Mouse (Mus musculus): ENCODE measurements around the gene Tor1aip1. TPM values are rescaled to one million over a fixed set of nuclear protein-coding genes. Genes with fewer than 3 reads are reported as not detected.

Tor1aip1 gene
- polyA plus RNA-seq, 1 experiment, result 29.0 TPM

DNA sequence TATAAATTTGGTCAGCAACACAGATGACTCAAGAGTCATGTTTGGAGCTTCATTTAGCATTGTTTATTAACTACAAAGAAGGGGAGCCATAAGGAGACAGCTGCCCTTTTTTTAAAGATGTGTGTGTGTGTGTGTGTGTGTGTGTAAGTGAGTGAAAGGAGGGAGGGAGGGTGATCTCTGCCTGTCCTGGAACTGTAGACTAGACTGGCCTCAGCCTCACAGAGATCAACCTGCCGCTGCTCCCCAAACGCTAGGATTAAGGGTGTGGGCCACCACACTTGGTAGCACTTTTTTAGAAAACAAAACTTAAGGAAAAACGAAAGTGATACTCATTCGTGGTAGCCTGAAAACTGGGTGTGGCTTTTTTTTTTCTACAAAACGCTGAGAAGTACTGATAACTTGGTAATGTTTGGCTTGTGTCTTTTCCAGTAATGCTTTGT is 884 bp upstream of the Tor1aip1 start:
- peaks cover 16% of the 10 kb centered on the region for H3K36me3 ChIP-seq (ENCODE audit: control insufficient read depth, insufficient read depth, low read length)
- H3K4me1 ChIP-seq (replicated peaks; ENCODE audit: control insufficient read depth, insufficient read depth, low read length), result peaks cover 4% of the 10 kb centered on the region
- no peaks in the 10 kb centered on the region for H3K27me3 ChIP-seq (ENCODE audit: control insufficient read depth, insufficient read depth, low read length)
- 0 out of 2 replicates have a peak, but pooled peaks have one; percentile 19 for TF ChIP-seq POLR2A (IDR thresholded peaks at IDR 0.05; ENCODE audit: control insufficient read depth, extremely low read depth, insufficient read depth, low read length, poor library complexity)
- no peak for TF ChIP-seq CTCF (IDR thresholded peaks at IDR 0.05; ENCODE audit: borderline replicate concordance, control insufficient read depth, extremely low read depth, insufficient read depth, low read length, poor library complexity)
- 0% methylated on average over 5 of the region's 5 CpGs for WGBS
- peak; percentile 36 for DNase-seq
- peak overlapping the region; percentile 32 for H3K4me3 ChIP-seq (ENCODE audit: control insufficient read depth, insufficient read depth, low read length)
- peak overlapping the region; percentile 86 for H3K27ac ChIP-seq (ENCODE audit: control insufficient read depth, insufficient read depth, low read length)

DNA sequence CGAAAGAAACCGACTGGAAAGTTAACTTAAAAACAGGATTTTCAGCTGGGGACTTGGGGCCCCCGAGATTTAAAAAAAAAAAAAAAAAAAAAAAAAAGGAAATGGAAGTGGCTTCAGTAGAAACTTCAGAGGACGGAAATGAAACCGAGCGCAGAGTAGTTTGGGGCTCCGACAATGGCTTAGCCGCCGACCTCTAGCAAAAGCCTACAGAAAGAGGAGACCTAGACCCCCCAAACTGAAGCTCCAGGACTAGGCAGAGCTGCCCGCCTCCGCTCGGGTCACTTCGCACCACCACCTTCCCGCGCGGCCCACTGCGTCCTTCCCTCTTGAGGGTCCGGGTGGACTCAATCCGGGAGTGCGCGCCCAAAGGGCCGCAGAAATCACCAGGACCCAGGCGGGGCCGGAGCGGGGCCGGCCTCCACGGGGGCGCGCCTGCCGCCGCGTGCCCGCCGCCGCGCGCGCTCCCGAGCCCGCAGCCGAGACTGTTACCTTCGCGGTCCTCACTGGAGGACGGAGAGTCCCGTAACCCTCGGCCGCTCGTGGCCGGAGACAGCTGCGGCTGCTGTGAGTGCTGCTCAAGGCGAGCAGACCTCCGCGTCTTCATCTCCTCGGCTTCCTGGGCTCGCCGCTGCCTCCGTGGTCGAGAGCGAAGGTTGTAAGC is 881 bp downstream of the Tor1aip1 start, which contains the start of gene Tor1aip2:
Gene Tor1aip2, plus strand, starts transcription at position 135 of the 661 bp plus-strand sequence.
- H3K27me3 ChIP-seq (ENCODE audit: control insufficient read depth, insufficient read depth, low read length), result no peaks in the 10 kb centered on the region
- DNase-seq, result no peak
- TF ChIP-seq POLR2A (IDR thresholded peaks at IDR 0.05; ENCODE audit: control insufficient read depth, extremely low read depth, insufficient read depth, low read length, poor library complexity) (no peak), CTCF (IDR thresholded peaks at IDR 0.05; ENCODE audit: borderline replicate concordance, control insufficient read depth, extremely low read depth, insufficient read depth, low read length, poor library complexity) (no peak)
- peaks cover 32% of the 10 kb centered on the region for H3K36me3 ChIP-seq (ENCODE audit: control insufficient read depth, insufficient read depth, low read length)
- peak within 1 kb of the TSS; percentile 75 for H3K4me3 ChIP-seq (ENCODE audit: control insufficient read depth, insufficient read depth, low read length)
- WGBS, result under 1% methylated on average over 59 of the region's 59 CpGs
- H3K4me1 ChIP-seq (replicated peaks; ENCODE audit: control insufficient read depth, insufficient read depth, low read length), result 0 out of 2 replicates have a peak, but pooled peaks cover 2% of the 10 kb centered on the region
- peak within 1 kb of the TSS; percentile 90 for H3K27ac ChIP-seq (ENCODE audit: control insufficient read depth, insufficient read depth, low read length)

DNA sequence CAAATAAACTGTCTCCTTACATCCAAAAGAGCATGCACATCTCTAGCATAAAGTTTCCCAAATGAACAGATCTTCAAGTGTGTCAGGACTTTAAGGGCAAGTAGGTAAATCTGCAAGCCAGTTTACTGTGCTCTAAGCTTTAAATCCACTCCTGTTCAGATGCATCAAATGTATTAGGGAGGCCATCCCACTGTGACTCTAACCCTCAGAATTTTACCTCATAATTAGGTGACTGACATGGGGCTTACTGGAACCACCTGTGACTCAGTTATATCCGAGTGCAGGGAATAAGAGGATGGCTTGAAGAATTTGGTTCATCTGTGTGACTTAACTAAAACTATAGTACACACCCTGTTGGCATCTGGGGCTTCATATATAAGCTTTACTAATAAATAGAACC is 1.6 kb downstream of the Tor1aip1 start:
- Histone ChIP-seq H3K36me3 (ENCODE audit: control insufficient read depth, insufficient read depth, low read length) (peaks cover 39% of the 10 kb centered on the region), H3K4me1 (replicated peaks; ENCODE audit: control insufficient read depth, insufficient read depth, low read length) (0 out of 2 replicates have a peak, but pooled peaks cover 2% of the 10 kb centered on the region), H3K27ac (ENCODE audit: control insufficient read depth, insufficient read depth, low read length) (no peak overlapping the region; the same call in 1 of the 2 replicates), H3K27me3 (ENCODE audit: control insufficient read depth, insufficient read depth, low read length) (no peaks in the 10 kb centered on the region), H3K4me3 (ENCODE audit: control insufficient read depth, insufficient read depth, low read length) (no peak overlapping the region)
- TF ChIP-seq POLR2A (IDR thresholded peaks at IDR 0.05; ENCODE audit: control insufficient read depth, extremely low read depth, insufficient read depth, low read length, poor library complexity) (no peak), CTCF (IDR thresholded peaks at IDR 0.05; ENCODE audit: borderline replicate concordance, control insufficient read depth, extremely low read depth, insufficient read depth, low read length, poor library complexity) (no peak)
- 16% methylated on average over 1 of the region's 1 CpGs for WGBS
- DNase-seq, result no peak

DNA sequence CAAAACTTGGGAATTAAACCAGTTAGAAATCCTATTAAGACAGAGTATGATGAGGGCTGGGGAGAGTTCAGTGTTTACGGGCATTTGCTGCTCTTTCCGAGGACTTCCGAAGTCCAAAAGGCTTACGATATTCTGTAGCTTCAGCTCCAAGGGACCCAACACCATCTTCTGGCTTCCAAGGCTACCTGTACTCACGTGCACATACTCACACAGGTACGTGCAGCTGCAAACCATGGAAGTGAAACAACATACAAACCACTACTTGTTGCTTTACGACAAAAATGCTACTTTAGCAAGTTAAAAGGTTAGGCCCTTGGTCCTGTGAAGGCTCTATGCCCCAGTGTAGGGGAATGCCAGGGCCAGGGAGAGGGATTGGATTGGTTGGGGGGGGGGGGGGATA is 2.4 kb downstream of the Tor1aip1 start:
- TF ChIP-seq POLR2A (IDR thresholded peaks at IDR 0.05; ENCODE audit: control insufficient read depth, extremely low read depth, insufficient read depth, low read length, poor library complexity) (no peak), CTCF (IDR thresholded peaks at IDR 0.05; ENCODE audit: borderline replicate concordance, control insufficient read depth, extremely low read depth, insufficient read depth, low read length, poor library complexity) (no peak)
- 95% methylated on average over 7 of the region's 7 CpGs for WGBS
- Histone ChIP-seq H3K4me3 (ENCODE audit: control insufficient read depth, insufficient read depth, low read length) (no peak overlapping the region), H3K36me3 (ENCODE audit: control insufficient read depth, insufficient read depth, low read length) (peaks cover 45% of the 10 kb centered on the region), H3K27ac (ENCODE audit: control insufficient read depth, insufficient read depth, low read length) (no peak overlapping the region), H3K27me3 (ENCODE audit: control insufficient read depth, insufficient read depth, low read length) (no peaks in the 10 kb centered on the region), H3K4me1 (replicated peaks; ENCODE audit: control insufficient read depth, insufficient read depth, low read length) (0 out of 2 replicates have a peak, but pooled peaks cover 2% of the 10 kb centered on the region)
- DNase-seq, result no peak

DNA sequence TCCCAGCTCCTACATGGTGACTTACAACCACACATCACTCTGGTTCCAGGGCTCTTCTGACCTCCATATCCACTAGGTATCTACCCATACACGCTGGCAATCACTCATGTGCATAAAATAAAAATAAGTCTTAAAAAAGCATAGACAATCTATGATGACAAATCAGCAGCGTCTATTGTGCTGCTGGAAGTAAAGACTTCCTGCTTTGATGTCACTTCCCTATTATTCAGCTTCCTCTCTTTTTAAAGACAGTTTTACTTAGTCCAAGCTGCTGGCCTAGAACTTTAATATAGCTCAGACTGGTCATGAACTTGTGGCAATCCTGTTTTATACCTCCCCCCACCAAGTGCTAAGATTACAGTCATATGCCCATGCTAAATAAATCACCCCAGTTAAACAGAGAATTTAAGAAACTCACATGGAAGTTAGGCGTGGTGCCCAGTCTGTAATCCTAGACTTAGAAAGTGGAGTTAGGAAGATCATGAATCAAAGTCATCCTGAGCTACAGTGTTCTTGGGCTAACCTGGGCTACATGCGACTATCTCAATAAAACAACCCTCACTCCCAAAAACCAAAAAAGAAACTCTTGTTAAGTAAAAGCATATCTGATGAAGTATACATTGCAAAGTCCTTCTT is 7.8 kb downstream of the Tor1aip1 start:
- TF ChIP-seq CTCF (IDR thresholded peaks at IDR 0.05; ENCODE audit: borderline replicate concordance, control insufficient read depth, extremely low read depth, insufficient read depth, low read length, poor library complexity) (no peak), POLR2A (IDR thresholded peaks at IDR 0.05; ENCODE audit: control insufficient read depth, extremely low read depth, insufficient read depth, low read length, poor library complexity) (no peak)
- WGBS, result 77% methylated on average over 4 of the region's 4 CpGs

DNA sequence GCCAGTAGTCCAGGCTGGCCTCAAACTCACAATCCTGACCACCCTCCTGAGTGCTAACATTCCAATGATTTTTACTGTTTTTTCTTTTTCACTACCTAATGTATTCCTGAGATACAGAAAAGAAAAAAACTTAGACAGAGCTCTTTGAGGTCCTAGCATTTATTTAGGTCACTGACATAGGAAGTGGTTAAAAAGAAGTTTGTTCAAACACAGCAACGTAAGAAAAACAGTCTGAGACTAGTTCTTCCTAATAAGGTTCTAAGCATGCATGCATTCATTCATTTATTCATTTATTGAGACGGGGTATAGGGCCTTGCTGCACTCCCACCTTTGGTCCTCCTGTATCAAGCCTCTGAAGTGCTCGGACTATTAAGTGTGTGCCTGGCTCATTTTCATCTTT is 8.4 kb downstream of the Tor1aip1 start:
- Histone ChIP-seq H3K4me3 (ENCODE audit: control insufficient read depth, insufficient read depth, low read length) (no peak overlapping the region), H3K36me3 (ENCODE audit: control insufficient read depth, insufficient read depth, low read length) (peaks cover 73% of the 10 kb centered on the region), H3K4me1 (replicated peaks; ENCODE audit: control insufficient read depth, insufficient read depth, low read length) (no peaks in the 10 kb centered on the region; the same call in 1 of the 2 replicates), H3K27me3 (ENCODE audit: control insufficient read depth, insufficient read depth, low read length) (no peaks in the 10 kb centered on the region), H3K27ac (ENCODE audit: control insufficient read depth, insufficient read depth, low read length) (peak overlapping the region; percentile 65)
- 60% methylated on average over 3 of the region's 3 CpGs for WGBS
- no peak for DNase-seq
- no peak for TF ChIP-seq POLR2A (IDR thresholded peaks at IDR 0.05; ENCODE audit: control insufficient read depth, extremely low read depth, insufficient read depth, low read length, poor library complexity)
- TF ChIP-seq CTCF (IDR thresholded peaks at IDR 0.05; ENCODE audit: borderline replicate concordance, control insufficient read depth, extremely low read depth, insufficient read depth, low read length, poor library complexity), result no peak

More for the DNA sequence above, 7.8 kb downstream of the Tor1aip1 start:
- H3K27me3 ChIP-seq (ENCODE audit: control insufficient read depth, insufficient read depth, low read length), result no peaks in the 10 kb centered on the region
- no peak for DNase-seq
- H3K4me1 ChIP-seq (replicated peaks; ENCODE audit: control insufficient read depth, insufficient read depth, low read length), result no peaks in the 10 kb centered on the region; the same call in 1 of the 2 replicates
- H3K36me3 ChIP-seq (ENCODE audit: control insufficient read depth, insufficient read depth, low read length), result peaks cover 76% of the 10 kb centered on the region
- no peak overlapping the region for H3K4me3 ChIP-seq (ENCODE audit: control insufficient read depth, insufficient read depth, low read length)
- H3K27ac ChIP-seq (ENCODE audit: control insufficient read depth, insufficient read depth, low read length), result peak overlapping the region; percentile 65
